Mouse (Mus musculus) bone marrow macrophage, adult 2 months (primary cell): ENCODE results near the gene Gm4131.

Experiments used
- CTCF ChIP-seq: IDR thresholded peaks from 2 replicates; pipeline ENCODE4 v1.5.1; 2012; ENCODE audit warnings: low read depth, mild to moderate bottlenecking, low read length, moderate library complexity
- POLR2A ChIP-seq: IDR thresholded peaks from 2 replicates; pipeline ENCODE4 v1.6.1; 2012; ENCODE audit warnings: mild to moderate bottlenecking, low read depth, low read length, borderline replicate concordance

DNA sequence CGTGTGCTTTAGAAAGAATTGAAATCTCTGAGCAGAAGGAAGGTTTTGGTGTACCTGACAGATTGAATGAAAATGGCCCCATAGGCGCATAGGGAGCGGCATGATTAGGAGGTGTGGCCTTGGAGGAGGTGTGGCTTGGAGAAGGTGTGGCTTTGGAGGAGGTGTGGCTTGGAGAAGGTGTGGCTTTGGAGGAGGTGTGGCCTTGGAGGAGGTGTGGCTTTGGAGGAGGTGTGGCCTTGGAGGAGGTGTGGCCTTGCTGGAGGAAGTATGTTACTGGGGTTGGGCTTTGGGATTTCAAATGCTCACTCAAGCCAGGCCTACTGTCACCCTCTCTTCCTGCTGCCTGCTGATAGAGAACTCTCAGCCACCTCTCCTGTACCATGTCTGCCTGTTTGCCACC is 14.2 kb upstream of the Gm4131 start:
- TF ChIP-seq POLR2A (no peak), CTCF (no peak)
